Mouse (Mus musculus): Measurements from ENCODE around the gene Tbc1d23.

GRCm38 (mm10) chr16:57166086-57166485 is 65.2 kb downstream of the Tbc1d23 start:
- TF ChIP-seq CTCF (IDR thresholded peaks at IDR 0.05; ENCODE audit: low read depth, low read length): no peak
- TF ChIP-seq POLR2A (IDR thresholded peaks at IDR 0.05; ENCODE audit: borderline replicate concordance, low read depth, low read length): no peak
